Mouse (Mus musculus): Measurements from ENCODE around the gene Tns1.

DNA sequence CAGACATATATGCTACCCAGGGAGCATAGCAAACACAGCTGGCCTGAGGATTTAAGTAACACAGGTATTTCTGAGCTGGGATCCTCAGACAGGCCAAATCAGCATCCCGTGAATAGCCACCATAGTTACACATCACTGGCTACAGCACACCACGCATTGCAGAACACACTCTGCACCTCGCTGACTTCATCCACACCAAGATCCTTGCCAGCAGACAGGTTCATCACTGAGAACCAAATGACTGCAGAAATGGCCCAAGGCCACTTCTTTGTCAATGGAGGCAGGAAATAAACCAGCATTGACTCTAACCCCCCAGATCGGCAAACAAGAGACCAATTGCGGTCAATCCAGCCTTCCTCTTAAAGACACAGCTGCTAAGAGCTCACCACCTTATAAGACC is 66.7 kb downstream of the Tns1 start:
- TF ChIP-seq CTCF (IDR thresholded peaks at IDR 0.05; ENCODE audit: control insufficient read depth, insufficient read depth, insufficient read length) (no peak), MYOG (IDR thresholded peaks at IDR 0.05; ENCODE audit: control insufficient read depth, extremely low read depth, insufficient read length) (no peak)

Data from C2C12 (cell line).